Comparison of ENCODE assay signal across 34 mouse cellular contexts in the genomic region with DNA sequence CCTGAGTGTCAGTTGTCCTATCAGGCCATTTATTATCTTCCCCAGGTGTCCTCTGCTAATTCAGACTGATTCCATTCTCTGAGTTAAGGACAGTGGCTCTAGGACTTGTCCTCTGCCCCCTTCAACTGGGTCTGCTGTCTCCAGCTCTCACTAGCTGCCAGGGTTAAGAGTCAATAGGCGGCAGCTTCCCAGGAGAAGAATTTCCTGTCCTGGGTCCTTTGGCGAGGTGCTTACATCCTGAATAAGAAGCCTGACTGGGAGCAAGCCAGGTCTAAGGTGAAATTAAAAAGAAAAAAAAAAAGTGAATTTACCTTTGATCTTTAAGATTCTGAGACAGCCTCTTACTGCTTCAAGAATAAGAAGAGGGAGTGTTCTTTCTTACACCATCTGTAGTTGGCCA. TPM values are rescaled to one million over a fixed set of nuclear protein-coding genes. Genes with fewer than 3 reads are reported as not detected.
DNase-seq lines count a peak whose midpoint lies in the region; ATAC-seq and TF ChIP-seq lines count a peak whose summit lies in the region.
"Had no signal": no experiment of that assay in that cellular context is flagged by ENCODE, and none has a peak within 500 bp of the region (broad histone marks: within the 10 kb centered on the region; RNA-seq: fewer than 3 reads in every experiment).

No protein-coding gene starts in this region.

- H3K4me1 ChIP-seq in midbrain, embryonic 11.5 days (ENCODE audit: control insufficient read depth, insufficient read depth, low read length): no peaks in the 10 kb centered on the region
- H3K4me1 ChIP-seq in midbrain, embryonic 14.5 days (ENCODE audit: control insufficient read depth, insufficient read depth, low read length): no peaks in the 10 kb centered on the region
- peaks cover 16% of the 10 kb centered on the region for H3K4me1 ChIP-seq in intestine, embryonic 16.5 days (ENCODE audit: control insufficient read depth, insufficient read depth, low read length)
- H3K4me1 ChIP-seq in small intestine, adult 2 months (ENCODE audit: control insufficient read depth, insufficient read depth, insufficient read length, low read length): peaks cover 13% of the 10 kb centered on the region; the same call in 1 of the 2 replicates
- H3K4me1 ChIP-seq: midbrain, embryonic 12.5 days had no signal

- DNase-seq in heart, adult 11 months: peak; percentile 80
- DNase-seq in heart, postnatal 25 days (ENCODE audit: low spot score): no peak
- peak; percentile 70 for DNase-seq in midbrain, embryonic 11.5 days (ENCODE audit: low spot score, missing footprints)
- DNase-seq in midbrain, embryonic 14.5 days: no peak
- no peak for DNase-seq in left cerebral cortex, postnatal 36 days (ENCODE audit: low spot score in 2 of 2)
- DNase-seq: adrenal gland, postnatal 25 days; cerebellum, adult 11-12 months; cerebellum, adult 9-11 months; embryo, embryonic 11 days; heart, postnatal 10 days; kidney, adult 11 months; kidney, postnatal 14 days; lung, postnatal 36 days; thymus, adult 2 months; thymus, postnatal 4 days had no signal

- H3K9ac ChIP-seq in midbrain, embryonic 11.5 days (ENCODE audit: low read length): no peak overlapping the region
- no peak overlapping the region for H3K9ac ChIP-seq in midbrain, embryonic 14.5 days (replicated peaks; ENCODE audit: low read length)
- peak overlapping the region; percentile 29; the same call in 1 of the 2 replicates for H3K9ac ChIP-seq in intestine, embryonic 16.5 days (ENCODE audit: low read depth, low read length)
- H3K9ac ChIP-seq: embryonic facial prominence, embryonic 12.5 days; heart, embryonic 13.5 days; midbrain, embryonic 12.5 days; neural tube, embryonic 13.5 days had no signal

- H3K27ac ChIP-seq in midbrain, embryonic 11.5 days (ENCODE audit: low read depth, low read length): no peak overlapping the region
- H3K27ac ChIP-seq in midbrain, embryonic 14.5 days (replicated peaks; ENCODE audit: low read depth, low read length): no peak overlapping the region
- 0 out of 2 replicates have a peak overlapping the region, but pooled peaks have one; percentile 10 for H3K27ac ChIP-seq in intestine, embryonic 16.5 days (ENCODE audit: low read length)
- H3K27ac ChIP-seq in small intestine, adult 2 months (ENCODE audit: insufficient read depth, low read depth, low read length): peak overlapping the region; percentile 89; the same call in 1 of the 2 replicates
- H3K27ac ChIP-seq: embryonic facial prominence, embryonic 12.5 days; heart, embryonic 13.5 days; midbrain, embryonic 12.5 days; neural tube, embryonic 13.5 days had no signal

- H3K27me3 ChIP-seq in midbrain, embryonic 11.5 days (ENCODE audit: control insufficient read depth, insufficient read depth, low read length): no peaks in the 10 kb centered on the region
- no peaks in the 10 kb centered on the region for H3K27me3 ChIP-seq in midbrain, embryonic 14.5 days (ENCODE audit: control insufficient read depth, insufficient read depth, low read length)
- no peaks in the 10 kb centered on the region for H3K27me3 ChIP-seq in intestine, embryonic 16.5 days (replicated peaks; ENCODE audit: control insufficient read depth, insufficient read depth, low read length)
- H3K27me3 ChIP-seq in small intestine, adult 2 months (ENCODE audit: control insufficient read depth, insufficient read depth, low read length): no peaks in the 10 kb centered on the region
- H3K27me3 ChIP-seq: embryonic facial prominence, embryonic 12.5 days; heart, embryonic 13.5 days; midbrain, embryonic 12.5 days; neural tube, embryonic 13.5 days had no signal

- intact Hi-C loops in heart, postnatal 25 days (cut with DNase I): no loop called here
- intact Hi-C loops in left cerebral cortex, postnatal 36 days (cut with DNase I): no loop called here

- no peak overlapping the region for H3K4me2 ChIP-seq in midbrain, embryonic 11.5 days
- no peak overlapping the region for H3K4me2 ChIP-seq in midbrain, embryonic 14.5 days (ENCODE audit: low read length)
- H3K4me2 ChIP-seq in intestine, embryonic 16.5 days (ENCODE audit: low read depth, low read length): peak overlapping the region; percentile 46
- H3K4me2 ChIP-seq: embryonic facial prominence, embryonic 12.5 days; heart, embryonic 13.5 days; liver, embryonic 11.5 days; midbrain, embryonic 12.5 days; neural tube, embryonic 13.5 days had no signal

- H3K36me3 ChIP-seq in midbrain, embryonic 11.5 days (ENCODE audit: control insufficient read depth, insufficient read depth, low read length): no peaks in the 10 kb centered on the region
- H3K36me3 ChIP-seq in midbrain, embryonic 14.5 days (ENCODE audit: control insufficient read depth, insufficient read depth, low read length): no peaks in the 10 kb centered on the region
- no peaks in the 10 kb centered on the region for H3K36me3 ChIP-seq in intestine, embryonic 16.5 days (ENCODE audit: control insufficient read depth, insufficient read depth, low read length)
- H3K36me3 ChIP-seq in small intestine, adult 2 months (ENCODE audit: control insufficient read depth, insufficient read depth, low read length): peaks cover 3% of the 10 kb centered on the region; the same call in 1 of the 2 replicates
- H3K36me3 ChIP-seq: embryonic facial prominence, embryonic 12.5 days; heart, embryonic 13.5 days; midbrain, embryonic 12.5 days; neural tube, embryonic 13.5 days had no signal

- no peaks in the 10 kb centered on the region for H3K9me3 ChIP-seq in midbrain, embryonic 11.5 days (ENCODE audit: control insufficient read depth, low read length)
- no peaks in the 10 kb centered on the region for H3K9me3 ChIP-seq in midbrain, embryonic 14.5 days (ENCODE audit: control insufficient read depth, low read length)
- H3K9me3 ChIP-seq in intestine, embryonic 16.5 days (ENCODE audit: control insufficient read depth, low read length): no peaks in the 10 kb centered on the region
- H3K9me3 ChIP-seq: embryonic facial prominence, embryonic 12.5 days; heart, embryonic 13.5 days; midbrain, embryonic 12.5 days; neural tube, embryonic 13.5 days had no signal

- no peak for ATAC-seq in midbrain, embryonic 11.5 days (ENCODE audit: low FRiP score)
- no peak for ATAC-seq in midbrain, embryonic 14.5 days (ENCODE audit: low FRiP score, low TSS enrichment)
- ATAC-seq in intestine, embryonic 16.5 days: no peak
- ATAC-seq: forebrain, embryonic 14.5 days; hindbrain, embryonic 16.5 days had no signal

- no peak overlapping the region for H3K4me3 ChIP-seq in midbrain, embryonic 11.5 days (ENCODE audit: low read depth, low read length)
- H3K4me3 ChIP-seq in midbrain, embryonic 14.5 days (replicated peaks; ENCODE audit: low read depth, low read length): no peak overlapping the region
- peak overlapping the region; percentile 42 for H3K4me3 ChIP-seq in intestine, embryonic 16.5 days (ENCODE audit: low read length)
- H3K4me3 ChIP-seq in small intestine, adult 2 months (ENCODE audit: low read depth, low read length): peak overlapping the region; percentile 47
- H3K4me3 ChIP-seq: embryonic facial prominence, embryonic 12.5 days; heart, embryonic 13.5 days; midbrain, embryonic 12.5 days; neural tube, embryonic 13.5 days had no signal

- WGBS in midbrain, embryonic 11.5 days: 80% methylated on average over 2 of the region's 2 CpGs
- 86% methylated on average over 2 of the region's 2 CpGs for WGBS in midbrain, embryonic 14.5 days
- 48% methylated on average over 2 of the region's 2 CpGs for WGBS in intestine, embryonic 16.5 days
- 15% methylated on average over 2 of the region's 2 CpGs for WGBS in small intestine, adult 2 months

- no peak for TF ChIP-seq CTCF in small intestine, adult 2 months (IDR thresholded peaks at IDR 0.05; ENCODE audit: extremely low read depth, insufficient read length, insufficient replicate concordance, low read depth, low read length)

- TF ChIP-seq POLR2A in small intestine, adult 2 months (IDR thresholded peaks at IDR 0.05; ENCODE audit: low read depth, low read length): no peak

RNA-seq across cellular contexts. Expression of a gene that starts 20.8 kb away (rescaled TPM):
- not detected for total RNA-seq in heart, postnatal 25 days (2021)
- polyA plus RNA-seq in midbrain, embryonic 11.5 days (2014; fragmentation: Nextera tagmentation; extraction: Ambion mirVana): not detected in 2 replicates
- polyA plus RNA-seq in midbrain, embryonic 14.5 days (2014; fragmentation: Nextera tagmentation; extraction: Ambion mirVana): not detected in 2 replicates
- polyA plus RNA-seq in intestine, embryonic 16.5 days (2015; fragmentation: Nextera tagmentation; extraction: Ambion mirVana): 16.9 and 21.2 TPM in 2 replicates
- polyA plus RNA-seq in small intestine, adult 2 months (2012; rRNA removed): 1.2 and 1.9 TPM in 2 replicates
- not detected for total RNA-seq in left cerebral cortex, postnatal 36 days (2021)
- total RNA-seq: adrenal gland, adult 18-20 months; adrenal gland, postnatal 25 days; gastrocnemius, adult 18-20 months; gastrocnemius, postnatal 4 days; heart, adult 8-10 months; heart, postnatal 10 days; layer of hippocampus, postnatal 10 days; megakaryocyte, adult 5-6 weeks had no signal
- polyA plus RNA-seq: forebrain, embryonic 14.5 days; frontal cortex, adult 2 months; heart, embryonic 13.5 days; hindbrain, embryonic 11.5 days; hindbrain, embryonic 16.5 days; kidney, embryonic 14.5 days; midbrain, embryonic 12.5 days; stomach, embryonic 14.5 days; thymus, adult 2 months had no signal

Comparison
In these comparisons a context has a peak if more than half of its experiments do, and no peak if none do; other contexts are left out.
1. DNase-seq: peak in heart, adult 11 months (single experiment) and midbrain, embryonic 11.5 days (single experiment); none in heart, postnatal 25 days (single experiment), midbrain, embryonic 14.5 days (single experiment) and left cerebral cortex, postnatal 36 days (0 of 2).
2. H3K27ac ChIP-seq: peak in intestine, embryonic 16.5 days (single experiment) and small intestine, adult 2 months (single experiment); none in midbrain, embryonic 11.5 days (single experiment) and midbrain, embryonic 14.5 days (single experiment).
3. H3K4me3 ChIP-seq: peak in intestine, embryonic 16.5 days (single experiment) and small intestine, adult 2 months (single experiment); none in midbrain, embryonic 11.5 days (single experiment) and midbrain, embryonic 14.5 days (single experiment).